Mouse (Mus musculus) heart, adult 11 months (tissue): ENCODE measurements at regions not wholly inside any gene's neighbourhood (a gene's known extent, or its start where the extent isn't known, plus 50 kb on each side); places are given as distances from the start of the nearest gene placed in this dataset.

Source experiments
- DNase-seq: peaks from one replicate; pipeline ENCODE4 v3.0.0; 2022

DNA sequence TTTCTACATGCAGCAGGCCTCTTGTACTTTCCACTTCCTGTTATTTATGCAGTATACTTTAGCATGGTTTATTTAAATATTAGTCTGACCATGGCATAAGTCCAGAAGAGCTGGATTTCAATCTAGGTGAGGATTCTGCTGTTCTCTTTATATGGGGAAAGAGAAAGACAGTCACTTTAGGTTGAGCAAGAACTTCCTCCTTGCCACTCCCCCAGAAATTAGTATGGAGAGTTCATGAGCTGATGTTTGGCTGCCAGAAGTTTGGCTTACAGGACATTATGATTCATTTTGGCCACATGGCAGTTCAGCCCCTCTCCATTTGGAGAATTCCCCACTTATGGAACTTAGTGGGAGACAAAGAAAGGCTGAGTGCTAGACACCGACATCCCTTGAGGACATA lies 130.8 kb downstream of the Arrdc3 start:
- DNase-seq = no peak

DNA sequence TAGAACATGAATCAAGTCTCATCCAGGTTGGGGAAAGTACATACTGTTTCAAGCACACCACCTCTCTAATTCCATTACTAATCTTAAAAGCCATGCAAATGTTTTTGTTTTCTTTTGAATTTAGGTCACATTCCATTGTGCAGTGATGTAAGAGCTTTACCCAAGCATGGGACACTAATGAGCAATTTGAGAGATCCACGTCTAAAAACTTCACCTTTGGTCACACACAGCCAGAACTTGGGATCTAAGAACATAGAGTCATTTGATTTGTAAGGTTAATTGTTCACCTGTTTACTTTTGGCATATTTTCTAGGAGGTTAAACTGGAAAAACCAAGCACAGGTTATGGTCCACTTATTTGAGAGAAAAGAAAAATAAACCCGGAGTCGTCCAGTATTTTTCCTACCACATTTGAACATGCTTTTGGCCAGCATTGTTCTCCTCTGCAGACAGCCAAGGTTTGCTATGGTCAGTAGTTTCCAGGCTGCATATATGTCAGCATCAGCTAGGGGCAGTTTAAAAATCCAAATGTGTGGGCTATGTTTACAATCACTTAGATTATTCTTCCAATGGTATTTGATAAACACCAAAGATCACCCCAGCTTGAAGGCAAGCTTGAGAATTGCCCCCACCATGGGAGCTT lies 137.0 kb downstream of the Arrdc3 start:
- DNase-seq = no peak

DNA sequence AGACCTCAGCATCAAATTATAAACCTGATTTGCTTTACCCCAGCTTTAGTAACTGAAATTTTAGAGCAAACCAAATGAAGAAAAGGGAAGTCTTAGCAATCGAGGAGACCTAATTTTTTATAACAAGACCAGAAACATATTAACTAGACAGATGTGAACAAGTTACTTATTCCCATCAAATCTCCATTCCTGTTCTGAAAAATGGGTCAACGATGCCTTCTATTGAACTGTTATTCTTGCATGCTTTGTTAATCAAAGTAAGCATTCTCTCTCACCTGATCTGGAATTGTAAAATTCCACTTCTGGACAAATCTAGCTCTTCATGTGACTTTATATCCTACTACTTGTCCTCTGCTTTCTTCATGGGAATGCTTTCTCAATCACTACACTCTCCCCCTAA lies 137.6 kb downstream of the Arrdc3 start:
- no peak for DNase-seq

DNA sequence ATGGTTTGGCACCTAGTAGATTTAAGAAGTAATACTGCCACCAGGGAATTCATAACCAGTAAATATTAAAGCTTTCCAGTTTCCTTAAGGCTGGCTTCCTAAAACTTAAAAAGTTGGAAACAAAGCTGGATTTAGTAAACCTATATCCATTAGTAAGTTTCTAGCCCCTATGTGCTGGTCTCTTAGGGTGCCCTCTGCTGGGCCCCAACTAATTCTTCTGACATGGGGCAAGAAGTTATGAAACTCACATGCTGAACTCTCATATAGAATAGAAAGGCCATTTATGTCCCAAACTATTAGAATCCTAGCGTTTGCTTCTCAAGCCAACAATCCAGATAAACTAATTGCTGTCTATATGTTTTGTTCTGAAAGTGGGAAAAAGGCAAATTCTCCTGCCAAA lies 139.2 kb downstream of the Arrdc3 start:
- DNase-seq = no peak

DNA sequence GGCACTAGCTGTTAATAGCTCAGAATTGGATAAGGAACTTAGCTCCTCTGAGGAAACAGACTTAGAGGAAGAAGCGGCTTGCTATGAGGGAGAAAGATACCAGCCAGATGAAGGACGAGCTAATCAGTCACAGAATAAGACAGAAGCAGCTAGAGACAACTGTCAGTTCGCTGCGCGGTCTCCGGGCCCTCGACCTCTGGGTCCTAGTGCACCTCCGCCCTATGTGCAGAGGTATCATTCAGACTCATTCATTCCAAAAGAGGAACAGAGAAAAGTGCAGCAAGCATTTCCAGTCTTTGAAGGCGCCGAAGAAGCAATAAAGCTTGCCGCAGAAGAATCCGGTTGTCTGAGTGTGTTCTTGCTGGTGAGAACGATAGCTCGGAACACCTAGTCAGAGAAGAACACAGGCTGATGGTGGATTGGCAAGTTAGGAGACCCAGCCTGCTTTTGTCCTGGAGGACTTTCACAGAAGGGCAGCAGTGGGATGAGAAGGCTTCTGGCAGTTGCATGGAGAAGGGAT lies 142.1 kb downstream of the Arrdc3 start:
- peak; percentile 96 for DNase-seq

DNA sequence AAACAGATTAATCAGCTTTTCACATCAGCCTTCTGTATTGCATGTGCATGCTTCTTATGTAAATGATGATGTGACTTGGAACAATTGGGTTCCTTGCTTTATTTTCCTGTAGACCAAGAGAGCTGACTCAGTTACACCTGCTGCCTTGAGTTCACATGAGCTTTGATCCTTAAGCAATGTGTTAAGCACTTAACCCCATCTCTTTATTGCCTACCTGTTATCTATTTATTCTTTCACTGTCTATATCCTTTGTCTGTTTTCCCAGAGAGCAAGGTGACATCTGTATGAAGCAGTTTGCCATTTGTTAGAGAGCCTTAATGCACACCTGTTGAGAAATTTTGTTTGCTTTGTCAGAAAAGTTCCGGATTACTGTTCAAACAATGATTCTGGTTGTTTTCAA lies 154.1 kb downstream of the Arrdc3 start:
- no peak for DNase-seq

DNA sequence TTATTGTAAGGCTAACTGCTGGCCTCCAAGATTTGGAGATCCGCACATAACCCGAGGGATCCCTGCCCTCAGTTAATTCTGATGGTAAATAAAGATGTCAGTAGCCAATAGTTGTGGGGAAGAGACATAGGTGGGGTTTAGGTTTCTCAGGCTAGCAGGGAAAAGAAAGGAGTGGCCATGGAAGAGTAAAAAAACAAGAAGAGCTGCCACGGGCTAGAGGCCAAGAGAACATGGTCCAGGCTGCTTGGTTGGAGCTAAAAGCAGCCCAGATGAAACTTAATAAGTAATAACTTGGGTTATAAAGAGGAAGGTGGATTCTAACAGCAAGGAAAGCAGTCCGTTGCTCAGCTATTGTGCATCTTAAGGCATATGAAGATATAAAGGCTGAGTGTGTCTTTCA lies 155.6 kb downstream of the Arrdc3 start:
- DNase-seq = no peak

DNA sequence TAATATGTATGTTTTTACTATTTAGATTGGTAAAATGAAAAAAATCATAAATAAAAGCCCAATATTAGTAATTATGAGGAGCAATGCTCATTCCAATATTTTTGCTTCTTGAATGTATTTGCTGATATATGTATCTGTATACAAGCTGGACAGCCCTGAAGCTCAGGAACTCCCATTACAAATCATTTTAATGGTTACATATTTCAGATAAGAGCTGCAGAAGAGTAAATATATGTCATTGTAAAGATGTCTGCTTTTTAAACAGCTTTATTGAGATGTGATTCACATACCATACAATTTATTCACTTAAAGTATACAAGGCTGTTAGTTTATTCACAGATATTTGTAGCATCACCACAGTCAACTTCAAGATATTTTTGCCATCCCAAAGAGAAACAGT lies 157.3 kb downstream of the Arrdc3 start:
- no peak for DNase-seq

DNA sequence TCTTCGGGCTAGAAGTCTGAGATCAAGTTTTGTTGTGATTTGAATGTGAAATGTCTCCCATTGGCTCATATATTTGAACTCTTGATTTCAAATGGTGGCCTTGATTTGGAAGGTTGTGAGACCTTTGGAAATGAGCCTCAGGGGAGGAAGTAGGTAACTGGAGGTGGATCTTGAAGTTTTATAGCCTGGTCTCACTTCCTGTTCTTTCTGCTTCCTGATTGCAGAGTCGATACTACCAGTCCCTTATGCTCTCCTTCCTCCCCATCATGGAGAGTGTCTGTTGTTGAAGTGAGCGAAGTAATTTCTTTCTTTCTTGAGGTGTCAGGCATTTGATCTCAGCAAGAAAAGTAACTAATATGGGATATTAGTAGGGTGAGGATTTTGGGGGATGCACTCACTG lies 158.5 kb downstream of the Arrdc3 start:
- DNase-seq = no peak
